Mouse (Mus musculus): Measurements from ENCODE around the gene Ap2a1.
A peak's percentile ranks its signal among the peaks of the same experiment; 100 is the strongest.

- TF ChIP-seq POLR2A (IDR thresholded peaks at IDR 0.05; ENCODE audit: borderline replicate concordance, insufficient read depth, low read length), result peak; percentile 85; the same call in 1 of the 2 replicates
- TF ChIP-seq CTCF (IDR thresholded peaks at IDR 0.05; ENCODE audit: borderline replicate concordance, insufficient read depth, low read depth, low read length), result no peak
Observed at GRCm38 (mm10) chr7:44857042-44857552, 72.2 kb downstream of the Ap2a1 start, which contains the start of gene Pnkp.
